Mouse (Mus musculus) MEL (cell line): ENCODE measurements around the gene Vmn2r74. TPM values are rescaled to one million over a fixed set of nuclear protein-coding genes. Genes with fewer than 3 reads are reported as not detected.

ENCODE experiments used
- DNase-seq: peaks from one replicate; pipeline ENCODE4 v3.0.0; 2011; ENCODE audit warnings: low read depth, low spot score
- H3K27ac ChIP-seq: 2 replicates; pipeline ENCODE4 v1.5.1; 2012; ENCODE audit warnings: low read depth, mild to moderate bottlenecking, control low read depth, low read length, moderate library complexity; ENCODE audit not compliant: control insufficient read depth
- H3K27me3 ChIP-seq, 2 experiments: fragments of 150-350 bp in 1 of 2; sonication (generic) in 1 of 2; 2 replicates each; pipeline ENCODE4 v1.6.1; 2012; ENCODE audit warnings: low read length in 2 of 2, mild to moderate bottlenecking in 2 of 2, improper control_type of control experiment in 1 of 2, moderate library complexity in 1 of 2; ENCODE audit not compliant: insufficient read depth in 2 of 2, control insufficient read depth in 1 of 2
- H3K36me3 ChIP-seq, 2 experiments: 2 replicates each; pipeline ENCODE4 v1.6.1; 2012 to 2014; ENCODE audit warnings: low read length in 2 of 2, improper control_type of control experiment in 1 of 2, inconsistent platforms in 1 of 2, mild to moderate bottlenecking in 1 of 2; ENCODE audit not compliant: insufficient read depth in 2 of 2, control insufficient read depth in 1 of 2
- H3K4me1 ChIP-seq, 2 experiments: fragments of 150-350 bp in 1 of 2; sonication (generic) in 1 of 2; 2 replicates each; pipeline ENCODE4 v1.6.1; 2012; ENCODE audit warnings: low read length in 2 of 2, improper control_type of control experiment in 1 of 2, mild to moderate bottlenecking in 1 of 2; ENCODE audit not compliant: insufficient read depth in 2 of 2, control insufficient read depth in 1 of 2
- H3K4me3 ChIP-seq, 2 experiments: fragments of 150-350 bp in 1 of 2; sonication (generic) in 1 of 2; 2 replicates each; pipeline ENCODE4 v1.5.1; 2012; ENCODE audit warnings: low read depth in 2 of 2, low read length in 2 of 2, mild to moderate bottlenecking in 2 of 2, moderate library complexity in 2 of 2, control low read depth in 1 of 2, improper control_type of control experiment in 1 of 2; ENCODE audit not compliant: control insufficient read depth in 1 of 2, insufficient read depth in 1 of 2
- H3K79me2 ChIP-seq: 2 replicates; pipeline ENCODE4 v1.6.1; 2012; ENCODE audit warnings: mild to moderate bottlenecking, low read length, moderate library complexity; ENCODE audit not compliant: control insufficient read depth, poor library complexity, insufficient read depth
- H3K9ac ChIP-seq: 2 replicates; pipeline ENCODE4 v1.6.1; 2012; ENCODE audit warnings: low read depth, mild to moderate bottlenecking, control low read depth, low read length, moderate library complexity; ENCODE audit not compliant: control insufficient read depth, poor library complexity, severe bottlenecking
- H3K9me3 ChIP-seq: fragments of 150-350 bp; sonication (generic); replicated peaks from 2 replicates; pipeline ENCODE4 v1.6.1; 2012; ENCODE audit warnings: mild to moderate bottlenecking, low read length, improper control_type of control experiment, moderate library complexity; ENCODE audit not compliant: insufficient read depth
- BHLHE40 ChIP-seq: IDR thresholded peaks from 2 replicates; pipeline ENCODE4 v1.6.1; 2012; ENCODE audit warnings: low read depth, mild to moderate bottlenecking, inconsistent platforms, low read length, improper control_type of control experiment, borderline replicate concordance
- CHD1 ChIP-seq: IDR thresholded peaks from 2 replicates; pipeline ENCODE4 v1.6.1; 2012; ENCODE audit warnings: low read depth, mild to moderate bottlenecking, inconsistent platforms, low read length, improper control_type of control experiment
- CTCF ChIP-seq, 3 experiments: IDR thresholded peaks in 2 of 3; conservative IDR thresholded peaks in 1 of 3; 2 replicates each; pipeline ENCODE4 v1.5.1; 2011 to 2012; ENCODE audit warnings: low read length in 3 of 3, low read depth in 2 of 3, mild to moderate bottlenecking in 2 of 3, improper control_type of control experiment in 1 of 3, inconsistent platforms in 1 of 3, mixed read lengths in 1 of 3, moderate library complexity in 1 of 3; ENCODE audit not compliant: control insufficient read depth in 1 of 3, insufficient read depth in 1 of 3, poor library complexity in 1 of 3, severe bottlenecking in 1 of 3
- ELF1 ChIP-seq: IDR thresholded peaks from 2 replicates; pipeline ENCODE4 v1.6.1; 2014; ENCODE audit warnings: low read depth, mild to moderate bottlenecking, inconsistent platforms, low read length, improper control_type of control experiment, moderate library complexity
- EP300 ChIP-seq, 2 experiments: IDR thresholded peaks; 2 replicates each; pipeline ENCODE4 v1.6.1; 2011; ENCODE audit warnings: improper control_type of control experiment in 2 of 2, low read length in 2 of 2, low read depth in 1 of 2, mild to moderate bottlenecking in 1 of 2
- ETS1 ChIP-seq: IDR thresholded peaks from 2 replicates; pipeline ENCODE4 v1.6.1; 2012; ENCODE audit warnings: low read depth, mild to moderate bottlenecking, inconsistent platforms, low read length, improper control_type of control experiment, moderate library complexity
- GABPA ChIP-seq: IDR thresholded peaks from 2 replicates; pipeline ENCODE4 v1.6.1; 2012; ENCODE audit warnings: low read depth, mild to moderate bottlenecking, inconsistent platforms, low read length, improper control_type of control experiment, moderate library complexity
- GATA1 ChIP-seq: IDR thresholded peaks from 2 replicates; pipeline ENCODE4 v1.6.1; 2011; ENCODE audit warnings: low read depth, low read length, improper control_type of control experiment
- HCFC1 ChIP-seq: IDR thresholded peaks from 2 replicates; pipeline ENCODE4 v1.6.1; 2012; ENCODE audit warnings: low read depth, mild to moderate bottlenecking, inconsistent platforms, low read length, improper control_type of control experiment, moderate library complexity
- JUND ChIP-seq: IDR thresholded peaks from 2 replicates; pipeline ENCODE4 v1.6.1; 2011; ENCODE audit warnings: low read depth, mild to moderate bottlenecking, improper control_type of control experiment, low read length
- KAT2A ChIP-seq: conservative IDR thresholded peaks from 2 replicates; pipeline ENCODE4 v1.6.1; 2012; ENCODE audit warnings: low read depth, low read length, improper control_type of control experiment, inconsistent platforms
- MAFK ChIP-seq: IDR thresholded peaks from 2 replicates; pipeline ENCODE4 v1.6.1; 2011; ENCODE audit warnings: low read depth, mild to moderate bottlenecking, low read length, improper control_type of control experiment, borderline replicate concordance
- MAZ ChIP-seq: IDR thresholded peaks from 2 replicates; pipeline ENCODE4 v1.6.1; 2012; ENCODE audit warnings: low read depth, mild to moderate bottlenecking, inconsistent platforms, low read length, improper control_type of control experiment
- MEF2A ChIP-seq: IDR thresholded peaks from 2 replicates; pipeline ENCODE4 v1.6.1; 2014; ENCODE audit warnings: low read depth, mild to moderate bottlenecking, inconsistent platforms, low read length, improper control_type of control experiment; ENCODE audit not compliant: poor library complexity, insufficient replicate concordance, severe bottlenecking; ENCODE audit errors: extremely low read depth
- MXI1 ChIP-seq: IDR thresholded peaks from 2 replicates; pipeline ENCODE4 v1.6.1; 2011; ENCODE audit warnings: mild to moderate bottlenecking, low read depth, low read length, improper control_type of control experiment
- MYC ChIP-seq: IDR thresholded peaks from 2 replicates; pipeline ENCODE4 v1.6.1; 2011; ENCODE audit warnings: low read depth, mild to moderate bottlenecking, low read length, improper control_type of control experiment, moderate library complexity
- NELFE ChIP-seq: IDR thresholded peaks from 2 replicates; pipeline ENCODE4 v1.6.1; 2011; ENCODE audit warnings: low read depth, low read length, improper control_type of control experiment
- NRF1 ChIP-seq: IDR thresholded peaks from 2 replicates; pipeline ENCODE4 v1.6.1; 2014; ENCODE audit warnings: low read depth, mild to moderate bottlenecking, inconsistent platforms, low read length, improper control_type of control experiment, moderate library complexity; ENCODE audit not compliant: poor library complexity, insufficient read depth, severe bottlenecking
- POLR2A ChIP-seq, 2 experiments: IDR thresholded peaks; 2 replicates each; pipeline ENCODE4 v1.6.1; 2011 to 2012; ENCODE audit warnings: low read length in 2 of 2, mild to moderate bottlenecking in 2 of 2, control low read depth in 1 of 2, improper control_type of control experiment in 1 of 2, low read depth in 1 of 2, moderate library complexity in 1 of 2; ENCODE audit not compliant: control insufficient read depth in 1 of 2, insufficient read depth in 1 of 2, poor library complexity in 1 of 2
- POLR2AphosphoS2 ChIP-seq: IDR thresholded peaks from 2 replicates; pipeline ENCODE4 v1.6.1; 2011; ENCODE audit warnings: low read length, improper control_type of control experiment
- RAD21 ChIP-seq: IDR thresholded peaks from 2 replicates; pipeline ENCODE4 v1.6.1; 2011; ENCODE audit warnings: mild to moderate bottlenecking, low read depth, low read length, improper control_type of control experiment
- RCOR1 ChIP-seq: IDR thresholded peaks from 2 replicates; pipeline ENCODE4 v1.6.1; 2012; ENCODE audit warnings: low read depth, mild to moderate bottlenecking, inconsistent platforms, low read length, improper control_type of control experiment
- SIN3A ChIP-seq: IDR thresholded peaks from 2 replicates; pipeline ENCODE4 v1.6.1; 2012; ENCODE audit warnings: low read length, improper control_type of control experiment, inconsistent platforms
- TAL1 ChIP-seq: IDR thresholded peaks from 2 replicates; pipeline ENCODE4 v1.6.1; 2012; ENCODE audit warnings: mild to moderate bottlenecking, inconsistent platforms, low read length, moderate library complexity, mixed read lengths
- TBP ChIP-seq: IDR thresholded peaks from 2 replicates; pipeline ENCODE4 v1.8.0; 2011; ENCODE audit warnings: low read depth, low read length, improper control_type of control experiment
- TCF12 ChIP-seq: IDR thresholded peaks from 2 replicates; pipeline ENCODE4 v1.6.1; 2014; ENCODE audit warnings: low read depth, mild to moderate bottlenecking, inconsistent platforms, low read length, improper control_type of control experiment, moderate library complexity
- USF1 ChIP-seq: IDR thresholded peaks from 2 replicates; pipeline ENCODE4 v1.6.1; 2014; ENCODE audit warnings: low read depth, mild to moderate bottlenecking, inconsistent platforms, low read length, improper control_type of control experiment, moderate library complexity
- ZC3H11A ChIP-seq: IDR thresholded peaks from 2 replicates; pipeline ENCODE4 v1.6.1; 2012; ENCODE audit warnings: low read depth, mild to moderate bottlenecking, inconsistent platforms, low read length, improper control_type of control experiment
- ZKSCAN1 ChIP-seq: IDR thresholded peaks from 2 replicates; pipeline ENCODE4 v1.6.1; 2012; ENCODE audit warnings: low read depth, mild to moderate bottlenecking, inconsistent platforms, low read length, improper control_type of control experiment, moderate library complexity
- polyA plus RNA-seq, 2 experiments: library from polyadenylated mRNA; stranded (reverse) in 1 of 2; unstranded in 1 of 2; fragments of >175 nt in 1 of 2; fragments of >200 nt in 1 of 2; gene quantifications; 2 replicates each; pipeline versions ENCODE4 v1.2.1 to v1.2.4; 2012; ENCODE audit warnings: low replicate concordance in 2 of 2, low read depth in 1 of 2; ENCODE audit not compliant: insufficient read length in 2 of 2, insufficient read depth in 1 of 2, missing spikeins in 1 of 2
- total RNA-seq: library from RNA; depleted of rRNA; stranded (reverse); fragments of 300-350 nt; gene quantifications from 2 replicates; pipeline ENCODE4 v1.2.3, GENCODE M21; 2012; rRNA removed

The Vmn2r74 gene
- not detected in 2 replicates for total RNA-seq
- polyA plus RNA-seq: not detected

DNA sequence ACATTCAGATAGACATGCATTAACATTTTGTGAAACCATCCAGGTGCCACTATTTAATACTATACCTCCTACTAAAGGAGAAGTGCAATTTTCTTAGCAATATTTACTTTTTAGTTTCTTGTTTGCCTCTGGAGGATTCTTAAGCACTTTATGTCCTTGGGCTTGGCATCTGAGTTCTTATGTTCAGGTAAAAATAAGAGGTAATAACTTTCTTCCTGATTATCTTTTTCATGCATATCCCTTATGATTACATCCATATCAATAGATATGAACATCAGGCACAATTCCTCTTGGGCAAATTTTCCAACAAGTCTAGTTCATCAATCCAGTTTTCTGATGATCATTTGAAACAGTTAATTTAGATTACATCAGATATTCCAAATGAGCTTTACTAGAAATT, at the start of gene Vmn2r74:
Gene Vmn2r74, minus strand, starts transcription at position 101 of the 400 bp plus-strand sequence.
- Histone ChIP-seq H3K4me1 (no peaks in the 10 kb centered on the region), H3K9ac (no peak within 1 kb of the TSS), H3K36me3 (no peaks in the 10 kb centered on the region), H3K27me3 (no peaks in the 10 kb centered on the region), H3K27ac (no peak within 1 kb of the TSS), H3K4me3 (no peak within 1 kb of the TSS), H3K79me2 (no peaks in the 10 kb centered on the region), H3K9me3 (no peaks in the 10 kb centered on the region)
- TF ChIP-seq GABPA (no peak), NELFE (no peak), MAFK (no peak), POLR2A (IDR thresholded peaks at IDR 0.05; ENCODE audit: control insufficient read depth in 1 of 2, insufficient read depth in 1 of 2, low read depth in 1 of 2, low read length in 2 of 2, poor library complexity in 1 of 2) (no peak), MAZ (no peak), POLR2AphosphoS2 (no peak), HCFC1 (no peak), USF1 (no peak), MEF2A (no peak), ELF1 (no peak), ETS1 (no peak), MXI1 (no peak), ZKSCAN1 (no peak), RCOR1 (no peak), TBP (no peak), TCF12 (no peak), MYC (no peak)
- DNase-seq: no peak

DNA sequence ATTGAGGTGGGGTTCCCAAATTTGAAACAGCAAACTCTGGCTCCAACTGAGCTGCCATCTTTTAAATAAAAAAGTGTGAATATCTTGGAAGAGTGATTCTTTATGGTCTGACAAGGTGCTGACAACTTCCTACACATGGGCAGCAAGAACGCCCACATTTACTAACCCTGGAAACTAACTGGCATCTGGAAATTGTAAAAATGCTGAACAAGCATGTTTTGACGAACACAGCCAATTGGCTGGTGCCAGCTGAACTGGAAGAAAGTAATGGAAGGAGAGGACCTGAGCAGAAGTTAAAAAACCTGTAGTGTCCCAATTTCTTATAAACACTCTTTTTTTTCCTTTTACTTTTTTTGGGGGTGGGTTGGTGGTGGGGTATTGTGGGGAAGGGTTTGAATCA, 46.1 kb upstream of the Vmn2r74 start:
- no peaks in the 10 kb centered on the region for H3K79me2 ChIP-seq
- H3K27me3 ChIP-seq: no peaks in the 10 kb centered on the region

More for the DNA sequence above, 46.1 kb upstream of the Vmn2r74 start:
- no peak overlapping the region for H3K4me3 ChIP-seq
- H3K4me1 ChIP-seq: no peaks in the 10 kb centered on the region
- H3K27ac ChIP-seq: no peak overlapping the region
- H3K9me3 ChIP-seq: no peaks in the 10 kb centered on the region
- no peak for TF ChIP-seq KAT2A
- TF ChIP-seq GATA1: no peak
- TF ChIP-seq CHD1: no peak
- TF ChIP-seq CTCF (IDR thresholded peaks at IDR 0.05 in 2 of 3, conservative IDR thresholded peaks at IDR 0.05 in 1 of 3; ENCODE audit: control insufficient read depth in 1 of 3, insufficient read depth in 1 of 3, low read depth in 2 of 3, low read length in 3 of 3, poor library complexity in 1 of 3, severe bottlenecking in 1 of 3): no peak
- no peak for TF ChIP-seq RAD21
- TF ChIP-seq MAZ: no peak
- no peak for TF ChIP-seq EP300 (IDR thresholded peaks at IDR 0.05; ENCODE audit: low read depth in 1 of 2, low read length in 2 of 2)
- TF ChIP-seq TCF12: no peak
- TF ChIP-seq TBP: no peak
- no peak for TF ChIP-seq NRF1
- TF ChIP-seq ZC3H11A: no peak
- TF ChIP-seq GABPA: no peak
- no peak for TF ChIP-seq BHLHE40
- no peak for TF ChIP-seq POLR2A (IDR thresholded peaks at IDR 0.05; ENCODE audit: control insufficient read depth in 1 of 2, insufficient read depth in 1 of 2, low read depth in 1 of 2, low read length in 2 of 2, poor library complexity in 1 of 2)
- TF ChIP-seq MYC: no peak
- TF ChIP-seq SIN3A: no peak
- no peak for TF ChIP-seq POLR2AphosphoS2
- TF ChIP-seq RCOR1: no peak
- no peak for TF ChIP-seq JUND
- no peak for TF ChIP-seq TAL1
- H3K9ac ChIP-seq: no peak overlapping the region
- H3K36me3 ChIP-seq: no peaks in the 10 kb centered on the region
- DNase-seq: no peak
